Comparison of ENCODE assay signal across 20 mouse cellular contexts in the genomic region with DNA sequence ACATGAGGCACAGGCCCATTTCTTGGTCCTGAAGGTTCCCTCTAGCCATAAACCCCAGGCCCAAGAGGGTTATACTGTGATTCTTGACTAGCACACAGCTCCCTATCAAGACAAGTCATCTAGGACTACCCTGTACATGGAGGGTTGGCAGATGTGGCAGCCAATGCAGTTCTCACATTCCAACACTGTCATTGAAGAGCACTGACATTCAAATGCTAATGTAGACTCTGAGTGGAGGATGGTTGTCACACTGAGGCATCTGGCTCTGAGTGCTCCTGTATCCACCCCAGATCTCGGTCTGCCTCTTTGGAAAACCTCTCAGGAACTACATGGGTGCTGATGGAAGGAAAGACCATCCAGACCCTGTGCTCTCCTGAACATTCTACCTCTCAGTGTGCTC.
A peak's percentile ranks its signal among the peaks of the same experiment; 100 is the strongest.
DNase-seq lines count a peak whose midpoint lies in the region; TF ChIP-seq lines count a peak whose summit lies in the region.
"Had no signal": no experiment of that assay in that cellular context is flagged by ENCODE, and none has a peak within 500 bp of the region (broad histone marks: within the 10 kb centered on the region; RNA-seq: fewer than 3 reads in every experiment).

No protein-coding gene starts in this region.

- H3K36me3 ChIP-seq in testis, adult 2 months (ENCODE audit: control insufficient read depth, insufficient read depth, low read length): peaks cover 1% of the 10 kb centered on the region; the same call in 1 of the 2 replicates
- H3K36me3 ChIP-seq: embryonic facial prominence, embryonic 13.5 days; embryonic facial prominence, embryonic 15.5 days; forebrain, embryonic 10.5 days; forebrain, embryonic 12.5 days had no signal

- 0 out of 2 replicates have a peak overlapping the region, but pooled peaks have one; percentile 46 for H3K27ac ChIP-seq in testis, adult 2 months (ENCODE audit: control insufficient read depth, insufficient read depth, low read depth, low read length)
- H3K27ac ChIP-seq: embryonic facial prominence, embryonic 13.5 days; embryonic facial prominence, embryonic 15.5 days; forebrain, embryonic 10.5 days; forebrain, embryonic 12.5 days had no signal

- no peaks in the 10 kb centered on the region for H3K27me3 ChIP-seq in testis, adult 2 months (ENCODE audit: control insufficient read depth, insufficient read depth, low read length)
- H3K27me3 ChIP-seq: embryonic facial prominence, embryonic 13.5 days; embryonic facial prominence, embryonic 15.5 days; forebrain, embryonic 12.5 days had no signal

- TF ChIP-seq POLR2A in testis, adult 2 months (IDR thresholded peaks at IDR 0.05; ENCODE audit: control insufficient read depth, low read depth, low read length): no peak

- no peaks in the 10 kb centered on the region for H3K4me1 ChIP-seq in testis, adult 2 months (ENCODE audit: control insufficient read depth, insufficient read depth, low read length)
- H3K4me1 ChIP-seq: embryonic facial prominence, embryonic 13.5 days; embryonic facial prominence, embryonic 15.5 days; forebrain, embryonic 10.5 days; forebrain, embryonic 12.5 days had no signal

- no peak for DNase-seq in testis, postnatal 10 days (ENCODE audit: low spot score)
- DNase-seq in R1 (ENCODE audit: low read depth, low spot score): peak; percentile 45
- no peak for DNase-seq in B cell, adult 2 months
- no peak for DNase-seq in retina, embryonic 14.5 days (ENCODE audit: low spot score)
- DNase-seq: adrenal gland, adult 2 months; adrenal gland, postnatal 10 days; adrenal gland, postnatal 25 days; cerebellum, adult 11 months; cerebellum, adult 18-20 months; cerebellum, adult 8-10 months; cerebellum, adult 9-11 months; cerebellum, postnatal 14 days; cerebellum, postnatal 36 days; embryo, embryonic 11 days had no signal

- no peak for TF ChIP-seq CTCF in testis, adult 2 months (IDR thresholded peaks at IDR 0.05; ENCODE audit: control insufficient read depth, insufficient read depth, insufficient replicate concordance, low read depth, low read length)

- peak overlapping the region; percentile 60; the same call in 1 of the 2 replicates for H3K4me3 ChIP-seq in testis, adult 2 months (ENCODE audit: control insufficient read depth, low read depth, low read length)
- H3K4me3 ChIP-seq: embryonic facial prominence, embryonic 13.5 days; embryonic facial prominence, embryonic 15.5 days; erythroblast, embryonic 14.5 days; forebrain, embryonic 10.5 days; forebrain, embryonic 12.5 days had no signal
